Mouse (Mus musculus): ENCODE results near the gene Gas1. TPM values are rescaled to one million over a fixed set of nuclear protein-coding genes. Genes with fewer than 3 reads are reported as not detected.

Gene Gas1
- polyA plus RNA-seq, 1 experiment from 2014 or later, result 209 TPM

GRCm38 (mm10) chr13:60188952-60189351 is 11.8 kb upstream of the Gas1 start:
- no peaks in the 10 kb centered on the region for H3K27me3 ChIP-seq
- WGBS, result 77% methylated on average over 8 of the region's 8 CpGs
- H3K9me3 ChIP-seq, result no peaks in the 10 kb centered on the region
- H3K36me3 ChIP-seq, result no peaks in the 10 kb centered on the region
- H3K4me1 ChIP-seq, result peaks cover 15% of the 10 kb centered on the region
- H3K4me2 ChIP-seq, result no peak overlapping the region
- H3K27ac ChIP-seq, result no peak overlapping the region
- H3K4me3 ChIP-seq, result no peak overlapping the region
- H3K9ac ChIP-seq, result no peak overlapping the region
- no peak for ATAC-seq (ENCODE audit: insufficient number of reproducible peaks, insufficient read depth, low FRiP score, low TSS enrichment, low read depth)

GRCm38 (mm10) chr13:60187276-60187675 is 10.1 kb upstream of the Gas1 start:
- H3K4me1 ChIP-seq, result no peaks in the 10 kb centered on the region
- no peak overlapping the region for H3K4me3 ChIP-seq
- ATAC-seq (ENCODE audit: insufficient number of reproducible peaks, insufficient read depth, low FRiP score, low TSS enrichment, low read depth), result no peak
- H3K27me3 ChIP-seq, result no peaks in the 10 kb centered on the region
- H3K27ac ChIP-seq, result no peak overlapping the region
- 90% methylated on average over 2 of the region's 2 CpGs for WGBS
- H3K9ac ChIP-seq, result no peak overlapping the region
- H3K9me3 ChIP-seq, result peaks cover 5% of the 10 kb centered on the region; the same call in 1 of the 2 replicates
- H3K4me2 ChIP-seq, result no peak overlapping the region
- no peaks in the 10 kb centered on the region for H3K36me3 ChIP-seq

GRCm38 (mm10) chr13:60182346-60182745 is 5.2 kb upstream of the Gas1 start:
- Histone ChIP-seq H3K27ac (no peak overlapping the region), H3K27me3 (no peaks in the 10 kb centered on the region), H3K9me3 (peaks cover 5% of the 10 kb centered on the region; the same call in 1 of the 2 replicates), H3K36me3 (no peaks in the 10 kb centered on the region), H3K4me1 (peaks cover 11% of the 10 kb centered on the region), H3K4me3 (no peak overlapping the region), H3K9ac (no peak overlapping the region), H3K4me2 (no peak overlapping the region)
- 72% methylated on average over 4 of the region's 4 CpGs for WGBS
- ATAC-seq (ENCODE audit: insufficient number of reproducible peaks, insufficient read depth, low FRiP score, low TSS enrichment, low read depth), result no peak

GRCm38 (mm10) chr13:60179641-60180040 is 2.5 kb upstream of the Gas1 start:
- ATAC-seq (ENCODE audit: insufficient number of reproducible peaks, insufficient read depth, low FRiP score, low TSS enrichment, low read depth), result no peak
- WGBS, result 76% methylated on average over 4 of the region's 4 CpGs
- peaks cover 13% of the 10 kb centered on the region for H3K36me3 ChIP-seq
- no peak overlapping the region for H3K4me2 ChIP-seq
- no peak overlapping the region for H3K9ac ChIP-seq
- H3K27me3 ChIP-seq, result no peaks in the 10 kb centered on the region
- H3K4me3 ChIP-seq, result no peak overlapping the region
- H3K27ac ChIP-seq, result 0 out of 2 replicates have a peak overlapping the region, but pooled peaks have one; percentile 100
- peaks cover 5% of the 10 kb centered on the region; the same call in 1 of the 2 replicates for H3K9me3 ChIP-seq
- H3K4me1 ChIP-seq, result peaks cover 11% of the 10 kb centered on the region

GRCm38 (mm10) chr13:60178416-60178815 is 1.3 kb upstream of the Gas1 start:
- Histone ChIP-seq H3K36me3 (peaks cover 13% of the 10 kb centered on the region), H3K27ac (peak overlapping the region; percentile 100), H3K9me3 (peaks cover 5% of the 10 kb centered on the region; the same call in 1 of the 2 replicates), H3K4me2 (peak overlapping the region; percentile 63), H3K4me3 (peak overlapping the region; percentile 99), H3K9ac (peak overlapping the region; percentile 68), H3K27me3 (no peaks in the 10 kb centered on the region), H3K4me1 (peaks cover 15% of the 10 kb centered on the region)
- WGBS, result under 1% methylated on average over 15 of the region's 15 CpGs
- ATAC-seq (ENCODE audit: insufficient number of reproducible peaks, insufficient read depth, low FRiP score, low TSS enrichment, low read depth), result no peak

- peak overlapping the region; percentile 99 for H3K4me3 ChIP-seq
- peaks cover 21% of the 10 kb centered on the region for H3K4me1 ChIP-seq
- ATAC-seq (ENCODE audit: insufficient number of reproducible peaks, insufficient read depth, low FRiP score, low TSS enrichment, low read depth), result no peak
- peak overlapping the region; percentile 100 for H3K27ac ChIP-seq
- peak overlapping the region; percentile 68 for H3K9ac ChIP-seq
- peak overlapping the region; percentile 63 for H3K4me2 ChIP-seq
- H3K27me3 ChIP-seq, result no peaks in the 10 kb centered on the region
- H3K9me3 ChIP-seq, result no peaks in the 10 kb centered on the region
- WGBS, result under 1% methylated on average over 13 of the region's 13 CpGs
- peaks cover 13% of the 10 kb centered on the region for H3K36me3 ChIP-seq
Measured at GRCm38 (mm10) chr13:60177797-60178110, 589 bp upstream of the Gas1 start.

GRCm38 (mm10) chr13:60176776-60177105 is 424 bp downstream of the Gas1 start:
- H3K27ac ChIP-seq, result peak overlapping the region; percentile 100
- no peak for ATAC-seq (ENCODE audit: insufficient number of reproducible peaks, insufficient read depth, low FRiP score, low TSS enrichment, low read depth)
- H3K4me3 ChIP-seq, result peak overlapping the region; percentile 99
- no peaks in the 10 kb centered on the region for H3K27me3 ChIP-seq
- H3K4me2 ChIP-seq, result peak overlapping the region; percentile 63
- peak overlapping the region; percentile 99 for H3K9ac ChIP-seq
- WGBS, result under 1% methylated on average over 53 of the region's 53 CpGs
- H3K9me3 ChIP-seq, result no peaks in the 10 kb centered on the region
- peaks cover 31% of the 10 kb centered on the region for H3K4me1 ChIP-seq
- H3K36me3 ChIP-seq, result peaks cover 13% of the 10 kb centered on the region

- peak overlapping the region; percentile 100 for H3K27ac ChIP-seq
- peaks cover 13% of the 10 kb centered on the region for H3K36me3 ChIP-seq
- H3K4me3 ChIP-seq, result peak overlapping the region; percentile 99
- ATAC-seq (ENCODE audit: insufficient number of reproducible peaks, insufficient read depth, low FRiP score, low TSS enrichment, low read depth), result 0 out of 2 replicates have a peak, but pooled peaks have one; percentile 0
- H3K9ac ChIP-seq, result peak overlapping the region; percentile 99
- H3K4me2 ChIP-seq, result peak overlapping the region; percentile 63
- H3K27me3 ChIP-seq, result no peaks in the 10 kb centered on the region
- H3K9me3 ChIP-seq, result no peaks in the 10 kb centered on the region
- under 1% methylated on average over 76 of the region's 82 CpGs for WGBS
- peaks cover 36% of the 10 kb centered on the region for H3K4me1 ChIP-seq
Measured at GRCm38 (mm10) chr13:60176136-60176775, 909 bp downstream of the Gas1 start.

GRCm38 (mm10) chr13:60175490-60176135 is 1.6 kb downstream of the Gas1 start:
- under 1% methylated on average over 57 of the region's 59 CpGs for WGBS
- H3K36me3 ChIP-seq, result peaks cover 13% of the 10 kb centered on the region
- H3K27ac ChIP-seq, result peak overlapping the region; percentile 100
- no peak for ATAC-seq (ENCODE audit: insufficient number of reproducible peaks, insufficient read depth, low FRiP score, low TSS enrichment, low read depth)
- peak overlapping the region; percentile 63 for H3K4me2 ChIP-seq
- H3K27me3 ChIP-seq, result no peaks in the 10 kb centered on the region
- H3K9ac ChIP-seq, result peak overlapping the region; percentile 99
- H3K9me3 ChIP-seq, result no peaks in the 10 kb centered on the region
- peaks cover 42% of the 10 kb centered on the region for H3K4me1 ChIP-seq
- peak overlapping the region; percentile 99 for H3K4me3 ChIP-seq

GRCm38 (mm10) chr13:60174953-60175352 is 2.2 kb downstream of the Gas1 start:
- H3K27me3 ChIP-seq, result no peaks in the 10 kb centered on the region
- peak overlapping the region; percentile 99 for H3K9ac ChIP-seq
- ATAC-seq (ENCODE audit: insufficient number of reproducible peaks, insufficient read depth, low FRiP score, low TSS enrichment, low read depth), result no peak
- peak overlapping the region; percentile 100 for H3K27ac ChIP-seq
- H3K36me3 ChIP-seq, result peaks cover 13% of the 10 kb centered on the region
- peaks cover 42% of the 10 kb centered on the region for H3K4me1 ChIP-seq
- H3K4me2 ChIP-seq, result peak overlapping the region; percentile 63
- under 1% methylated on average over 7 of the region's 7 CpGs for WGBS
- peak overlapping the region; percentile 99 for H3K4me3 ChIP-seq
- no peaks in the 10 kb centered on the region for H3K9me3 ChIP-seq

GRCm38 (mm10) chr13:60173591-60174524 is 3.3 kb downstream of the Gas1 start:
- Histone ChIP-seq H3K9me3 (no peaks in the 10 kb centered on the region), H3K36me3 (peaks cover 13% of the 10 kb centered on the region), H3K4me3 (peak overlapping the region; percentile 99), H3K4me2 (peak overlapping the region; percentile 63), H3K9ac (peak overlapping the region; percentile 99), H3K27ac (peak overlapping the region; percentile 100), H3K4me1 (peaks cover 34% of the 10 kb centered on the region), H3K27me3 (no peaks in the 10 kb centered on the region)
- WGBS, result 3% methylated on average over 12 of the region's 12 CpGs
- ATAC-seq (ENCODE audit: insufficient number of reproducible peaks, insufficient read depth, low FRiP score, low TSS enrichment, low read depth), result no peak

All from embryonic facial prominence, embryonic 13.5 days (tissue).